Mouse (Mus musculus) retina, embryonic 14.5 days (tissue): ENCODE measurements around the gene Adipoq.
A peak's percentile ranks its signal among the peaks of the same experiment; 100 is the strongest.
"Not testable (repeated sequence)": the region's sequence is repeated elsewhere in the genome, so short reads cannot be mapped to it uniquely, and the experiment has no call there.

Source experiments
- DNase-seq: peaks from one replicate; pipeline ENCODE4 v3.0.0-alpha.2; 2015; ENCODE audit warnings: low spot score

Adipoq gene

GRCm38 (mm10) chr16:23164443-23164842, 18.1 kb downstream of the Adipoq start:
- DNase-seq, result no peak

- no peak for DNase-seq
Observed at GRCm38 (mm10) chr16:23165441-23165840, 19.1 kb downstream of the Adipoq start.

GRCm38 (mm10) chr16:23166646-23167045, 20.3 kb downstream of the Adipoq start:
- DNase-seq, result peak; percentile 53

GRCm38 (mm10) chr16:23167079-23167478, 20.7 kb downstream of the Adipoq start:
- no peak for DNase-seq

- no peak for DNase-seq
Observed at GRCm38 (mm10) chr16:23170813-23171212, 24.5 kb downstream of the Adipoq start.

- DNase-seq, result no peak
Observed at GRCm38 (mm10) chr16:23173904-23174303, 27.6 kb downstream of the Adipoq start.

- DNase-seq, result no peak
Observed at GRCm38 (mm10) chr16:23174855-23175254, 28.5 kb downstream of the Adipoq start.

GRCm38 (mm10) chr16:23175956-23176355, 29.6 kb downstream of the Adipoq start:
- DNase-seq, result no peak

- no peak for DNase-seq
Observed at GRCm38 (mm10) chr16:23177856-23178255, 31.5 kb downstream of the Adipoq start.

GRCm38 (mm10) chr16:23178796-23179195, 32.5 kb downstream of the Adipoq start:
- DNase-seq, result no peak

- DNase-seq, result not testable (repeated sequence)
Observed at GRCm38 (mm10) chr16:23179436-23179835, 33.1 kb downstream of the Adipoq start.

GRCm38 (mm10) chr16:23181054-23181453, 34.7 kb downstream of the Adipoq start:
- no peak for DNase-seq

GRCm38 (mm10) chr16:23181487-23181886, 35.2 kb downstream of the Adipoq start:
- DNase-seq, result no peak

- no peak for DNase-seq
Observed at GRCm38 (mm10) chr16:23181942-23182597, 35.7 kb downstream of the Adipoq start.

GRCm38 (mm10) chr16:23185824-23186223, 39.5 kb downstream of the Adipoq start:
- DNase-seq, result no peak

- no peak for DNase-seq
Observed at GRCm38 (mm10) chr16:23186418-23186817, 40.1 kb downstream of the Adipoq start.

- no peak for DNase-seq
Observed at GRCm38 (mm10) chr16:23187983-23188382, 41.6 kb downstream of the Adipoq start.

- DNase-seq, result no peak
Observed at GRCm38 (mm10) chr16:23189612-23190011, 43.3 kb downstream of the Adipoq start.

GRCm38 (mm10) chr16:23191560-23192242, 45.4 kb downstream of the Adipoq start:
- DNase-seq, result no peak

GRCm38 (mm10) chr16:23195618-23196017, 49.3 kb downstream of the Adipoq start:
- DNase-seq, result no peak

- DNase-seq, result no peak
Observed at GRCm38 (mm10) chr16:23196296-23196695, 50.0 kb downstream of the Adipoq start.

GRCm38 (mm10) chr16:23196791-23197190, 50.5 kb downstream of the Adipoq start:
- DNase-seq, result no peak

GRCm38 (mm10) chr16:23201498-23201897, 55.2 kb downstream of the Adipoq start:
- DNase-seq, result no peak
